Mouse (Mus musculus) adrenal gland, postnatal 25 days (tissue): ENCODE data around the gene Gprc5d. TPM values are rescaled to one million over a fixed set of nuclear protein-coding genes. Genes with fewer than 3 reads are reported as not detected.

ENCODE experiments used
- DNase-seq: peaks from one replicate; pipeline ENCODE4 v3.0.0; 2021; ENCODE audit warnings: mixed read lengths
- total RNA-seq: library from RNA; stranded (reverse); gene quantifications from 2 replicates; pipeline ENCODE4 v1.2.3, GENCODE M21; 2021

Gprc5d gene
- total RNA-seq, 1 experiment from 2014 or later: not detected

DNA sequence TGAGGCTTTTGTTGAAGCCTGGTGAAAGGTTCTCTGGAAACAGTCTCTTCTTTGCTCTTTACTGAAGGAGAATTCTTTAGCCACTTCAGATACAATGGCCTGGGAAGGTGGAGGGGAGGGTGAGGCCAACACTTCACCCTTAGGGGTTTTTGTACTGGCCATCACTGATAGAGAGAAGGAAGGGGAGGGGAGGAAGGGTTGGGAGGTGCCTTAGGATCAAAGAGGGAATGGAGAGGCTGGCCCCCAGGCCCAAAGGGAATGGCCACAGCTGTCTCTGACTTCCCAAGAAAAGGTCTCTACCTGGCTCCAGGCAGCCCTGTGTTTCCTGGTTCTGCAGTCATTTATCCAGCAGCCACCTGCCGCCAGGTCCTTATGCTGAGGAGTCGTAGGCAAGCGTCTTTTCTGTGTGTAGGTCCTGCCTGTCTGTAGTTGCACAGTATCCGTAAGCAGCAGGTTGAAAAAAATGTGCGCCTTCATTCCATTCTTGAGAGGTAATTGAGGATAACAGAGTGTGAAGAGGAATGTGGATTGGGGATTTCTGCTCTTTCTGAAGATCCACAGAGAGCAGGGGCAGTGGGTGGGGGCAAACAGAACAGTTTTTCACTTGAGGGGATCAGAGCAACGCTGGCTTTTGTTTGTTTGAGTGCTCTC, 51.2 kb downstream of the Gprc5d start:
- DNase-seq: no peak

DNA sequence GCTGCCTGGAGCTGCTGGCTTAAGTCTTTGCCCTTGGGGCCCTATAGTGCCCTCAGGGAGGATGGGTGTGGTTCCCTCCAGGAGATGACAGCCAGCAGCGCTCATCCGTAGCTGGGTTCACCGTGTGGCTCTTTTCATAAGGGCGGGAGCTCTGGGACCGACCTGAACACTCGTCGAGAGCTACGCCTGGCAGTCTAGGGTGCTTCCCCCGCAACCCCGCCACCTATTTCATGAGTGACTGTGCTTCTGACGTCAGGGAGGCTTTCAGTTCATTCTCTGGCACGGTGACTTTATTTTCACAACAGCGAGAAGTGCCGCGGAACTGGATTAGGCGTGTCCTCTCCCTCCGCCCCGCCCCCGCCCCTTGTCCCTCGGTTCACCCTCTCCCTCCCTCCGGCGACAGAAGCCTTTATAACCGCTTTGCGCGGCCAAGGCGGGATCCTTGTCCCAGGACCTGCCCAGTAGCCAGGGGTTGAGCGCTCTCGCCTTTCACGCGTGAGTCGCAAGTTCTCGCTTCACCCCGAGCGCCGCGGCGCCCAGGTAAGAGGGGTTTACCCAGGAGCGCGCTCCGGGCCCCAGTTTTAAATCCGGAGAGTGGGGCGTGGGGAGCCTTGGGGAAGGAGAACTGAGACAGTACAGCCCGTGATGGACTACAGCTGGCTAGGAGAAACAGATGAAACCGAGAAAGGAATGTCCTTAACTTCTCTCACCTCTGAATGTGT, 52.7 kb downstream of the Gprc5d start, which contains the start of gene Gprc5a:
Gene Gprc5a (plus strand): TSS at position 416 of the 722 bp plus-strand sequence.
- DNase-seq: peak; percentile 42

DNA sequence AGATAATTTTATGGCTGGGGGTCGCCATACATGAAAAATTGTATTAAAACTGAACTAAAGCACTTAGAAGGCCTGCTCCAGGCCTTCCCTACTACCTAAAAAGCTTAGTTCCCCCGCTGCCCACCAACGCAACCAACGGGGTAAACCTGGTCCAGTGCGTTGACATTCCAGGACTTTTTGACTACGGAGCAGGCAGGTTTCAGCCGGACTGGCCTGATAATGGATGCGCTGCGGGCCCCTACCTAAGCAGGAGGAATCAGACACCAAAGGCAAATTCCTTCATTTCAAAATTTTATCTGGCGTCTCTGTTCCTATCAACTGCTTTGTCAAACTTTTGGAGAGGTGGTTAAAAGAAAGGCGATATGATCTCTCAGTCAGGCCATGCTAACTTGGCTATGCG, 53.5 kb downstream of the Gprc5d start:
- DNase-seq: no peak

DNA sequence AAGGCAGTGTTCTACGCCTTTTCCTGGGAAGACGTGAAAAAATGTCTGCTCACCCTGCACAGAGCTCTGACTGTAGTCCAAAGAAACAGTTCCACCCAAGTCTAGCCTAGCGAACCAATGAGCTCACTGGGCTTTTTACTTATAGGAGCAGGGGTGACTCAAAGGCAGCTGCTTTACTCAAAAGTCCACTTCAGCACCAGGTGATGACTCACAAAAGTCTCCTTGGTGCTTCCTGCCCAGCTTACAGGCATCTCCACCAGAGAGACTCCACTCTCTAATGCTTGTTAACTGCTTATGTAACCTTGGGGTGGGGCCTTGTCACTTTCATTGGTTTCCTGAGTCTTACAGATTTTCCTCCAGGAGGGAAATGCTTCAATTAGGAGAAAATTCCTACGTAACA, 57.4 kb downstream of the Gprc5d start:
- no peak for DNase-seq

Other genes with a start within 250 kb of the Gprc5d start
- 8.9 and 11.3 TPM in 2 replicates for gene Gpr19, start 219.7 kb downstream of the Gprc5d start, total RNA-seq
- 52.2 and 89.9 TPM in 2 replicates for gene Cdkn1b, start 197.9 kb downstream of the Gprc5d start, total RNA-seq
- gene Apold1, start 136.6 kb downstream of the Gprc5d start, total RNA-seq: 3.6 and 4.8 TPM in 2 replicates
- 62.2 and 75.9 TPM in 2 replicates for gene Ddx47, start 106.7 kb downstream of the Gprc5d start, total RNA-seq
- 0.33 and 0.71 TPM in 2 replicates for gene Gprc5a, start 52.6 kb downstream of the Gprc5d start, total RNA-seq
- gene Fam234b, start 79.7 kb upstream of the Gprc5d start, total RNA-seq: 18.1 and 32.1 TPM in 2 replicates
- gene Hebp1, start 79.7 kb upstream of the Gprc5d start, total RNA-seq: 16.4 and 23.9 TPM in 2 replicates
- gene Gsg1, start 136.1 kb upstream of the Gprc5d start, total RNA-seq: not detected in 2 replicates
- gene Pbp2, start 192.1 kb upstream of the Gprc5d start, total RNA-seq: not detected in 2 replicates
- 29.8 and 31.3 TPM in 2 replicates for gene Emp1, start 244.3 kb upstream of the Gprc5d start, total RNA-seq